Mouse (Mus musculus): ENCODE results near the gene Rpa1. TPM values are rescaled to one million over a fixed set of nuclear protein-coding genes. Genes with fewer than 3 reads are reported as not detected.

Rpa1 gene
- polyA plus RNA-seq, 1 experiment = 30.7 TPM

- DNase-seq (ENCODE audit: extremely low spot score in 1 of 2, low spot score in 1 of 2) = no peak
These were observed 82.6 kb downstream of the Rpa1 start for GRCm38 (mm10) chr11:75265545-75265944.

- no peak for DNase-seq (ENCODE audit: extremely low spot score in 1 of 2, low spot score in 1 of 2)
These were observed 83.6 kb downstream of the Rpa1 start for GRCm38 (mm10) chr11:75264550-75264949.

DNA sequence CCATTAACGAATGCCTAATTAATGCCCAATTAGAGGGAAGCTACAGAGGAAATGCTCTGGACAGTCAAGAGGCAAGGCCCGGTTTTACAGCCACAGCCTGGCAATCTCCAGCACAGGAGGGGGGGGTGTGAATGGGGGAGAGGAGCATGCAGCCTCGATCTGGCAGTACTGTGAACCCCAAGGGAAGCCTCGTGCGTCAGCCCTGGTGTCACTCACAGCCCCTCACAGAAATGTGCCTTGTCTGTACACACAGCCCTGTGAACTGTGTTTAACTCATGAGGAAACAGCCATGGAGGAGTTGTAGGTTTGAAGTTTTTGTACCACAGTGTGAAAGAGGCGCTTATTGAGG is 84.2 kb downstream of the Rpa1 start:
- DNase-seq (ENCODE audit: extremely low spot score in 1 of 2, low spot score in 1 of 2) = no peak

GRCm38 (mm10) chr11:75263274-75263963 is 84.7 kb downstream of the Rpa1 start:
- no peak for DNase-seq (ENCODE audit: extremely low spot score in 1 of 2, low spot score in 1 of 2)

DNA sequence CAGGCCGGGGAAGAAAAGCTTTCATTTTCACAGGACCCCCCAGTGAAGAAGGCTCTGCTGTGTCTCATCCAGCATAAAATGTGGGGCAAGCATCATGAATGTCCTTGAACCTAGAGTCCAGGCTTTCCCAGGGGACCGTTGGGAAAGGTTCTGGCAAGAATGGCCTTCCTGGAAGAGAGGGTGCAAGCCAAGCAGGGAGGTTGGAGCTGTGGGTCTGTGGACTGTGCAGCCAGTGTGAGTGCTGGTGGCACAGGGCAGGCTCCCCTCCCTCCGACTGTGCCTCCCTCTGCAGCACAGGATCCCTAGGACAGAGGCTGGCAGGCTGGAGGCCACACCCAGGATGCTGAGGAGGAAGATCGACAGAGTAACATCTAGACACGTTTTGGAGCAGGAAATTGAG is 85.3 kb downstream of the Rpa1 start:
- no peak for DNase-seq (ENCODE audit: extremely low spot score in 1 of 2, low spot score in 1 of 2)

- DNase-seq (ENCODE audit: extremely low spot score in 1 of 2, low spot score in 1 of 2) = no peak
These were observed 85.9 kb downstream of the Rpa1 start for GRCm38 (mm10) chr11:75262181-75262580.

GRCm38 (mm10) chr11:75261730-75262129 is 86.4 kb downstream of the Rpa1 start:
- DNase-seq (ENCODE audit: extremely low spot score in 1 of 2, low spot score in 1 of 2) = no peak

DNA sequence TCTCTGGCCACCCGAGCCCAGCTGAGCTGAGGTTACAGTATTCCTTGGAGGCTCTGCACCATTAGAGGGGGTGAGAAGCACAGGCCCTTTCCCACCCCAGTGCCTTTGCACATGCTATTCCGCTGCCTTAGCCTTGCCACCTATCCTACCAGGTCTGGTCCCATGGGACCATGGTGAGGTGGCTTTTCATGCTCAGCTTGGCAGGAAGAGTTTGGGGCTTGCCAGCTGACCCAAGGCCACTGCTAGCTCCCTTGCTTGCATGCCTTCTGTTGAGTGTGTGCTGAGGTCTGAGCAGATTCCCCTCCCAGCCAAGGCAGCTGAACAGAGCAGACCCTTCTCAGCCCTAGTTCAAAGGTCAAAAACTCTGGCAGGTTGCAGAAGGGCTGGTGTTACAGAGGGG is 87.1 kb downstream of the Rpa1 start:
- no peak for DNase-seq (ENCODE audit: extremely low spot score in 1 of 2, low spot score in 1 of 2)

- peak; percentile 40 to 67 for DNase-seq (ENCODE audit: extremely low spot score in 1 of 2, low spot score in 1 of 2)
These were observed 88.0 kb downstream of the Rpa1 start for GRCm38 (mm10) chr11:75259996-75260561.

DNA sequence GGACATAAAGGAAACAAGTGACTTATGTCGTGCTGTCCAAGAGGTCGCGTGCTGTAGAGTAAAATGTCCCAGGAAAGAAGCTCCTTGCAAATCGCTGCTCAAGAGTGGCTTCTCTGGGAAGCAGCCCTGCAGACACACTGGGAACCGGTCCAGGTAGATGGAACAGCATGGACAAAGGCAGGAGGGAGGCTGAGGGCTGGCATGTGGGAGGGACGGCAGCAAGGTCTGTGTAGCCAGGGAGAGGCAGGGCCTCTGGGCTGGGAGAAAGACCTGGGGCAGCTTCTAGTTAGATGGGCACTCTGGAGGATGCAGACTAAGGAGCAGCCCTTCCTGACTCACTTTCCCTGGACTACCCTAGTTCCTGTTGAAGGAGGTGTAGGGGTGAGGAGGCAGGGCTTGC is 88.7 kb downstream of the Rpa1 start:
- DNase-seq (ENCODE audit: extremely low spot score in 1 of 2, low spot score in 1 of 2) = no peak

GRCm38 (mm10) chr11:75257056-75257648 is 91.0 kb downstream of the Rpa1 start:
- no peak for DNase-seq (ENCODE audit: extremely low spot score in 1 of 2, low spot score in 1 of 2)

DNA sequence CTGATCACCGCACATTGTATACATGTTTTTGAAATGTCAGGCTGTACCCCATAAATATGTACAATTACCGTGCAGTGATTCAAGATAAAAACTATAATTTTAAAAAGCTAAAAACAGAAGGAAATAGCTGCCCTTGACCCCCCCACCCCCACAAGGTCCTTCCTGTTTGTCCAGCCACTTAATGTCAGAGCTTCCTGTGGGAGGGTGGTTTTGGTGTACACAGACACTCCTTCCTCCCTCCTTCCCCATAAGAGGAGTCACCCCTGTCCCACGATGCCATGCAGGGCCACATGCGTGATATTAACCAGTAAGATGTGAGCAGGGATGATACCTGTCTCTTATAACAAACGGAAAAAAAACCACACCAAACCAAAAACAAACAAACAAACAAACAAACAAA is 92.8 kb downstream of the Rpa1 start:
- DNase-seq (ENCODE audit: extremely low spot score in 1 of 2, low spot score in 1 of 2) = no peak

GRCm38 (mm10) chr11:75254252-75254912 is 93.7 kb downstream of the Rpa1 start:
- peak; percentile 55 to 78 for DNase-seq (ENCODE audit: extremely low spot score in 1 of 2, low spot score in 1 of 2)

GRCm38 (mm10) chr11:75251557-75252070 is 96.5 kb downstream of the Rpa1 start:
- DNase-seq (ENCODE audit: extremely low spot score in 1 of 2, low spot score in 1 of 2) = no peak

GRCm38 (mm10) chr11:75251006-75251512 is 97.1 kb downstream of the Rpa1 start:
- no peak for DNase-seq (ENCODE audit: extremely low spot score in 1 of 2, low spot score in 1 of 2)

DNA sequence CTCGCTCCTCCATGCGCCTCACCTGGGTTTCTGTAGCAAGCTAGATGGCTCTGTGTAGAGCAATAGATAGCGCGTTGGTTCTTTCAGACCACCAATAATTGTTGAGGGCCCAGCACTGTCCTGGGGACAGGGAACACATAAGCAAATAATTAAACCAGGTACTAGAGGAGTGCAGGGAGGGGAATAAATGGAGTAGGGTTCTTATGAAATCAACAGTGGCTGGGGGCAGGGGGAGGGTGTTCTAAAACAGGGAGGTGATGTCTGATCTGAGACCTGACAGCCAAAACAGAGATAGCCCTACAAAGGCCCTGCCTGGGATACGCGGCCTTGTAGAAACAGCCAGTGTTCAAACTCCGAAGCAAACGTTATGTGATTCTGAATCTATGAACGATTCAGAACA is 98.5 kb downstream of the Rpa1 start:
- no peak for DNase-seq (ENCODE audit: extremely low spot score in 1 of 2, low spot score in 1 of 2)

Other genes with a start within 250 kb of the Rpa1 start
- gene Hic1, start 178.8 kb downstream of the Rpa1 start, polyA plus RNA-seq (2012; rRNA removed) = 4.1 and 4.2 TPM in 2 replicates
- gene Ovca2, start 169.5 kb downstream of the Rpa1 start, polyA plus RNA-seq (2012; rRNA removed) = 17.3 and 18.5 TPM in 2 replicates
- gene Dph1, start 157.1 kb downstream of the Rpa1 start, polyA plus RNA-seq (2012; rRNA removed) = 21.2 and 22.2 TPM in 2 replicates
- 25.3 and 28.1 TPM in 2 replicates for gene Rtn4rl1, start 154.5 kb downstream of the Rpa1 start, polyA plus RNA-seq (2012; rRNA removed)
- 7.1 and 9.9 TPM in 2 replicates for gene Smyd4, start 109 bp upstream of the Rpa1 start, polyA plus RNA-seq (2012; rRNA removed)
- 33.0 and 33.1 TPM in 2 replicates for gene Serpinf1, start 74.4 kb upstream of the Rpa1 start, polyA plus RNA-seq (2012; rRNA removed)
- 0.10 and 0.11 TPM in 2 replicates for gene Serpinf2, start 91.3 kb upstream of the Rpa1 start, polyA plus RNA-seq (2012; rRNA removed)
- 13.2 and 14.4 TPM in 2 replicates for gene Wdr81, start 106.4 kb upstream of the Rpa1 start, polyA plus RNA-seq (2012; rRNA removed)
- gene Tlcd2, start 113.4 kb upstream of the Rpa1 start, polyA plus RNA-seq (2012; rRNA removed) = 0.84 and 1.3 TPM in 2 replicates
- gene Prpf8, start 138.5 kb upstream of the Rpa1 start, polyA plus RNA-seq (2012; rRNA removed) = 86.2 and 95.8 TPM in 2 replicates
- gene Rilp, start 161.8 kb upstream of the Rpa1 start, polyA plus RNA-seq (2012; rRNA removed) = 2.0 and 2.9 TPM in 2 replicates
- 3.3 and 4.1 TPM in 2 replicates for gene Scarf1, start 165.2 kb upstream of the Rpa1 start, polyA plus RNA-seq (2012; rRNA removed)
- 26.7 and 26.9 TPM in 2 replicates for gene Slc43a2, start 183.4 kb upstream of the Rpa1 start, polyA plus RNA-seq (2012; rRNA removed)
- gene Pitpna, start 239.8 kb upstream of the Rpa1 start, polyA plus RNA-seq (2012; rRNA removed) = 221 and 251 TPM in 2 replicates